Mouse (Mus musculus) bone marrow macrophage, adult 2 months (primary cell): ENCODE data around the gene Nyap1. TPM values are rescaled to one million over a fixed set of nuclear protein-coding genes. Genes with fewer than 3 reads are reported as not detected.
"Not testable (repeated sequence)": the region's sequence is repeated elsewhere in the genome, so short reads cannot be mapped to it uniquely, and the experiment has no call there.

ENCODE experiments used
- H3K27ac ChIP-seq: 2 replicates; pipeline ENCODE4 v1.5.1; 2012; ENCODE audit warnings: low read depth, low read length; ENCODE audit not compliant: insufficient read depth
- H3K4me1 ChIP-seq: 2 replicates; pipeline ENCODE4 v1.6.1; 2012; ENCODE audit warnings: low read length; ENCODE audit not compliant: control insufficient read depth, insufficient read depth
- H3K4me3 ChIP-seq: 2 replicates; pipeline ENCODE4 v1.5.1; 2012; ENCODE audit warnings: mild to moderate bottlenecking, low read length, moderate library complexity; ENCODE audit not compliant: insufficient read depth
- CTCF ChIP-seq: IDR thresholded peaks from 2 replicates; pipeline ENCODE4 v1.5.1; 2012; ENCODE audit warnings: low read depth, mild to moderate bottlenecking, low read length, moderate library complexity
- POLR2A ChIP-seq: IDR thresholded peaks from 2 replicates; pipeline ENCODE4 v1.6.1; 2012; ENCODE audit warnings: mild to moderate bottlenecking, low read depth, low read length, borderline replicate concordance
- polyA plus RNA-seq: library from polyadenylated mRNA; stranded (reverse); fragments of >200 nt; gene quantifications from 2 replicates; pipeline ENCODE4 v1.2.4, GENCODE M21; 2012; ENCODE audit not compliant: missing spikeins, insufficient read depth, insufficient read length

Nyap1 gene
- polyA plus RNA-seq, 1 experiment = 1.5 TPM

- Histone ChIP-seq H3K4me1 (peaks cover 10% of the 10 kb centered on the region), H3K27ac (no peak overlapping the region), H3K4me3 (no peak overlapping the region)
- no peak for TF ChIP-seq POLR2A
- no peak for TF ChIP-seq CTCF
Measured at GRCm38 (mm10) chr5:137755425-137755824, 14.0 kb upstream of the Nyap1 start.

- H3K4me1 ChIP-seq = peaks cover 9% of the 10 kb centered on the region; the same call in 1 of the 2 replicates
- TF ChIP-seq POLR2A (no peak), CTCF (no peak)
- H3K4me3 ChIP-seq = no peak overlapping the region
- no peak overlapping the region for H3K27ac ChIP-seq
Measured at GRCm38 (mm10) chr5:137753111-137753832, 11.9 kb upstream of the Nyap1 start.

- no peak overlapping the region for H3K4me3 ChIP-seq
- H3K4me1 ChIP-seq = peaks cover 9% of the 10 kb centered on the region; the same call in 1 of the 2 replicates
- TF ChIP-seq POLR2A (no peak), CTCF (no peak)
- H3K27ac ChIP-seq = no peak overlapping the region
Measured at GRCm38 (mm10) chr5:137751988-137752387, 10.6 kb upstream of the Nyap1 start.

GRCm38 (mm10) chr5:137751221-137751887 is 9.9 kb upstream of the Nyap1 start:
- peaks cover 9% of the 10 kb centered on the region; the same call in 1 of the 2 replicates for H3K4me1 ChIP-seq
- no peak for TF ChIP-seq CTCF
- no peak for TF ChIP-seq POLR2A
- H3K4me3 ChIP-seq = no peak overlapping the region
- no peak overlapping the region for H3K27ac ChIP-seq

GRCm38 (mm10) chr5:137750212-137750611 is 8.8 kb upstream of the Nyap1 start:
- not testable (repeated sequence) for H3K4me3 ChIP-seq, H3K27ac ChIP-seq, H3K4me1 ChIP-seq

DNA sequence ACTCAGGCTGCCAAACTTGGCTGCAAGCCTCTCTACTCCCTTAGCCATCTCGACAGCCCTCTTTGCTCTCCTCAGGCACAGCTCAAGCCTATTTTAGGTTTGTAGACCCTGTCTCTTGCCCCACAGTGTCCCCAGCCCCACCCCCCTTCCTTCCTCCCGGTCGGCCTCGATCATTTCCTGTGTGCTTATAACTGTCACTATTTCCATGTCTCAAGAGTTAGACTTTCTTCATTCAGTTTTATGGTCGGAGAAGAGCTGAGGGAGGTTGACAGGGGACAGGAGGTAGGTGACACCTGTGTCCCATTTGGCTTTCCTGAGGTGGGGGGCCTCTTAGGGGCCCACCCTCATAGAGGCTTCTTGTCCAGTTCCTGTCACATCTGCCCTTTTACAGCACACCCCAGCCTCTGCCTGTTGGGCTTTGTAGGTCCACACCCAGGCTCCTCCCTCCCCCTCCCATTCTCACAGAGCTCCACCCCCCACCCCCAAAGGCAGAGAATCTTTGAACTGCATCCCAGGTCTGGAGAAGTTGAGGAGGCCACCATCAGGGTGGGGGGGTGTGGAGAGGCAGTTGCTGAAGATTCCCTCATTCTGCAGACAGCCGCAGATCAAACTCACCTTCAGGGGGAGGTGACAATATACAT is 7.9 kb upstream of the Nyap1 start:
- H3K4me3 ChIP-seq = peak overlapping the region; percentile 79
- peaks cover 9% of the 10 kb centered on the region for H3K4me1 ChIP-seq
- peak overlapping the region; percentile 90 for H3K27ac ChIP-seq
- TF ChIP-seq POLR2A (no peak), CTCF (no peak)

- Histone ChIP-seq H3K4me1 (peaks cover 9% of the 10 kb centered on the region), H3K27ac (peak overlapping the region; percentile 90), H3K4me3 (peak overlapping the region; percentile 79)
- TF ChIP-seq POLR2A (no peak), CTCF (no peak)
Measured at GRCm38 (mm10) chr5:137748130-137748770, 6.8 kb upstream of the Nyap1 start.

GRCm38 (mm10) chr5:137747326-137747961 is 6.0 kb upstream of the Nyap1 start:
- TF ChIP-seq CTCF = 0 out of 2 replicates have a peak, but pooled peaks have one; percentile 5
- no peak for TF ChIP-seq POLR2A
- Histone ChIP-seq H3K27ac (peak overlapping the region; percentile 90), H3K4me1 (peaks cover 9% of the 10 kb centered on the region), H3K4me3 (peak overlapping the region; percentile 79)

DNA sequence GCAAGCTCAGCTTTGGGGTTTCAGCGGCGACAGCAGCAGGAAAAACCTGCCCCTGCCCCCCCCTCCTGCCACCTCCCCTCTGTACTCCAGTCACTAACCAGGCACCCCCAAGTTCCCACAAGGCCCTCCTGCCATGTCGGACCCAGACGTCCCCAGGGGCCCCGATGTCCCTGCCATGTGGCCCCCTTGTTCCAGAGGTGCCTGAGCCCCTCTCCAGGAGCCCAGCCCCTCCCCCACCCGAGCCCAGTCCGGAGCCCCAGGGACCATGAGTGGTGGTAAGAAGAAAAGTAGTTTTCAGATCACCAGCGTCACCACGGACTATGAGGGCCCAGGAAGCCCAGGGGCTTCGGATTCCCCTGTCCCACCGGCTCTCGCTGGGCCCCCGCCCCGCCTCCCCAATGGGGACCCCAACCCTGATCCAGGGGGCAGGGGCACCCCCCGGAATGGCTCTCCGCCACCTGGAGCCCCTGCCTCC is 5.5 kb upstream of the Nyap1 start:
- peak overlapping the region; percentile 90 for H3K27ac ChIP-seq
- peaks cover 9% of the 10 kb centered on the region for H3K4me1 ChIP-seq
- TF ChIP-seq CTCF (no peak), POLR2A (no peak)
- H3K4me3 ChIP-seq = peak overlapping the region; percentile 79
